Mouse (Mus musculus) right cerebral cortex, postnatal 4 days (tissue): ENCODE measurements around the gene 2210408I21Rik.
A peak's percentile ranks its signal among the peaks of the same experiment; 100 is the strongest.

Experiments
- DNase-seq: peaks from one replicate; pipeline ENCODE4 v3.0.0-alpha.2; 2022

The 2210408I21Rik gene

DNA sequence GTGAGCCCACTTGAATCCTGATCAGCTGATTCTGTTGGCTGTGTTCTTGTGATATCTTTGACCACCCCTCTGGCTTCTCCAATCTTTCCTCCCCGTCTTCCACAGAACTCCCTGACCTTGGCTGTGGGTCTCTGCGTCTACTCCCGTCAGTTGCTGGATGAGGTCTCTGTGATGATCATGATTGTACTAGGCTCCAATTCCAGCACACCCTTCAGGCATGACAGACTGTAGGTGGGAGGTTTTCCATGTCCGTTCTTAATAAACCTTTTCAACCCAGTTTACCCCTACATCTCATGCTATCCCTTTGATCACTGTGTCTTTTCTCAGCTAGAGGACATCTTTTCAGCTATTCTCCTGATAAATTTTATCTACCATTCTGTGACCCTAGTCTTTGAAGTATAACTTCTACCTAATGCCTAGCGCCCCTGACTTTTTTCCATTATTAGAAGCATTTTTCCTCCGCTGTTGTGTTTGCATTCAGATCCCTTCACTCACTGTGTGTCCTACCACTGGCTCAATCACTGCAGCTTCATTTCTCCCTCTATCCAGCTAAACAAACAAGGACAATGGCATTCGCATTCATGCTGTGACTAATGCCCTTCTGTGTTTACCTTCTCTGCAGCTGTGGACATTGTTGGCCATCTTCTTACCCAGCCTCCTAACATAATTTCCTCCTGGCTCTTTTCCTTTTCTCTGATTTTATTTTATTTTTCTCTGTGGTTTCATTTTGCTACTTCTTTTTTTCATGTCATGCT, 143.5 kb downstream of the 2210408I21Rik start:
- no peak for DNase-seq

GRCm38 (mm10) chr13:77295519-77295918, 160.2 kb downstream of the 2210408I21Rik start:
- peak; percentile 8 for DNase-seq

DNA sequence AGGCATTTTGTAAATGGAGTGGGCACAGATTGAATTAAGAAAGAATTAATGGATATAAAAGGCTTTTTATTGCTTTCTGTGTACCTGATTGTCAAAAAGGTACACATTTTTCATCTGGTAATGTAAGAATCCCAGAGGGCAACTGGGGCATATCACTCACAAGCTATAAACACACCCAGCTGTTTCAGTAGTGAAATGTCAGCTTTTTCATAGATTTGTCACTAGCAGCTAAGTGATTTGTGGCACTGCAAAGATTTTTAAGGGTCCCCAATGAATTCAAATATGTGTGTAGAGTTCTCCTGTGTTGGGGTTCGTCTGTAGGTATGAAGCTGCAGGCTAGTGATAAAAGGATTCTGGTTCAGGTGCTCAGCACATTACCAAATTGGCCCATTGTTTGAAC, 188.8 kb downstream of the 2210408I21Rik start:
- DNase-seq: no peak

- no peak for DNase-seq
Observed at GRCm38 (mm10) chr13:77326174-77326959, 191.0 kb downstream of the 2210408I21Rik start.

DNA sequence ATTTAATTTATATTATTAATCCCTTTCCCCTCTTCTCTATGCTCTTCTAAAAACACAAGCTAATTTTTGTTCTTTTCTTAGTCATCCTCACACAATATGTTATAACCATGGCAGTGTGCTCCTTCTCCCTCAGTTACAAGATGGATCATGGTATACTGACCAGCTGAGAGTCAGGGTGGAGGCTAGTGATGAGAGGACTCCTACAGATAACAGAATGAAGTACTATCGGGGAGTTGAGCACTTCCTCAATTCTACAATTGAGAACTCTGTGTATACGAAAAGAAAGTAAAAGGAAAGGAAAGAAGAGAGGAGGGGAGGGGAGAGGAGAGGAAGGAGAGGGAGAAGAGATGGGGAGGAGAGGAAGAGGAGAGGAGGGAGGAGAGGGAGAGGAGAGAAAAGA, 206.8 kb downstream of the 2210408I21Rik start:
- DNase-seq: no peak

GRCm38 (mm10) chr13:77385448-77385970, 250.2 kb downstream of the 2210408I21Rik start:
- DNase-seq: no peak

- DNase-seq: no peak
Observed at GRCm38 (mm10) chr13:77386001-77386400, 250.7 kb downstream of the 2210408I21Rik start.

- DNase-seq: no peak
Observed at GRCm38 (mm10) chr13:77388148-77388547, 252.8 kb downstream of the 2210408I21Rik start.

- DNase-seq: no peak
Observed at GRCm38 (mm10) chr13:77389209-77389608, 253.9 kb downstream of the 2210408I21Rik start.

DNA sequence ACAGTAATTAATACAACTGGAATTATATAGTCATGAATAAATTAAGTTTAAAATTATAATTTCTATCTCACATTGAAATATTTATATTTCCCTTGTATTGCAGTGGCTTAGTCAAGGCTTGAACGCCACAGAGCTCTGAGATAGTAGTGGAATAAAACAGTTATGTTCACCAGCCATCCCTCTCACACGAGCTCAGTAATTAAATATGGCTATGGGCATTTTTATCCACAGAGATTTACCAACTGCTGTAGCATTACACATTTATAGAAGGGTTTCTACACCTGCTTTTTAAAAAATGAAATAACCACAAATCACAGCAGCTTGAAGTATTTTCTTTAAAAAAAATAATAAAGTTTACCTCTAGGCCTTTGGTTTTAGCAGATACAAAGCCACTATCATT, 261.0 kb downstream of the 2210408I21Rik start:
- no peak for DNase-seq

GRCm38 (mm10) chr13:77396981-77397380, 261.6 kb downstream of the 2210408I21Rik start:
- DNase-seq: no peak

DNA sequence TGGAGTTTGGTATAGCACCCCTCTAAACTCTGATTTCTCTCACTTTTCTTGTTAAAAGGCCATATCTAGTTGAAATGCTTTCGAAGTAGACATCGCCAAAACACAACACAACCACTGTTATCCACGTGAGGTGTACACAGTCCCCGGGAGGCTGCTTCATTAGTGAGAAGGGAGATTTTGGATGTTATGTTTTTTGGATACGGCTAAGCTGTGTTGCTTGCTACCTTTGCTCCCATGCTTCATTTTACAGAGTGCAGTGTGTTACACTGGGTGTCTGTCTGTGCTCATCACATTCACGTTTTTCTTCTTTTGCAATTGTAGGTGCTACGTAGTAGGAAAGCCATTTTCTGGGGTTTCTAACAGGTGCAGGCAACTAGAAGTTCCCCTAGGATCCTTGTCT, 262.3 kb downstream of the 2210408I21Rik start:
- no peak for DNase-seq

GRCm38 (mm10) chr13:77398477-77398876, 263.1 kb downstream of the 2210408I21Rik start:
- no peak for DNase-seq

DNA sequence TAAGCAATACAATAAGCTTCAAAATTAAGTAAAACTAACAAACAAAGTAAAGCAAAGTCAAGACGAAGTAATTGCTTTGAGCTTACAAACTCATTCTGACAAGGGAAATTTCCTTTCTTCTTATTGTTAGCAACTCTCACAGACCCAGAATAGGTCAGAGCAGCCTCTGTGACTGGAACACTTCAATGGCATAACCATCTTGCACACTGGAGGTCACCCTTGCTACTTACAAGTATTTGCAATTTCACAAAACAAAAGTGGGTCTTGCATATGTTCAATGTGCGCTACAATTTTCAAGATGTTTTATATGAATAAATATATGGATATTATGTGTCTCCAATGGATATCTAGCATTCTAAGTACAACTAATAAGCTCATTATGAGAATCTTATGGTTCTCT, 265.4 kb downstream of the 2210408I21Rik start:
- no peak for DNase-seq

- no peak for DNase-seq
Observed at GRCm38 (mm10) chr13:77408530-77408929, 273.2 kb downstream of the 2210408I21Rik start.

GRCm38 (mm10) chr13:77409804-77410203, 274.5 kb downstream of the 2210408I21Rik start:
- DNase-seq: no peak

- no peak for DNase-seq
Observed at GRCm38 (mm10) chr13:77412829-77413228, 277.5 kb downstream of the 2210408I21Rik start.

DNA sequence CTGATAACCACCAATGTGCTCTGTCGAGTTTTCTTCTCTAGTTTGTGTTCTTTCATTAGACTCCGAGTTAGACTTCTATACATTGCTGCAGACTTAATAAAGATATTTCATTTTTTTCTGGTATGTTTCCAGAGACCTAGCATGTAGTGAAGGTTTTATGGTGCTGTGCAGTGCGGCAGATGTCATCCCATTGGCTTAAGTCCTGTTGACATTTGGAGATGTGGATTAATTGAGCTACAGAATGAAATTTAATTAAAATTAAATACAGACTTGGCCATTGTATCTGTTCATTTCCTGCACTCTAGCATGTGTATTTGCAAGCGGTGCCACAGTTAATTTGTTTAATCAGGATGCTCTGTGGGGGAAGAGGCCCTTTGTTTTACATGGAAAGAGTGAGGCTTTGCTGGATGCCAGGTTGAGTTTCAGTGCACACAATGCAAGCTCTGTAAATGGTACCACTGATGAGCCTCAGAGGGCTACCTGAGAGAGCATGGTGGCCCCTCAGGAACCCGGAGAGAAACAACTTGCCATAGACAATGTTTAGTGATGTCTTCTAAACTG, 314.7 kb downstream of the 2210408I21Rik start:
- no peak for DNase-seq

GRCm38 (mm10) chr13:77470093-77470621, 334.8 kb downstream of the 2210408I21Rik start:
- no peak for DNase-seq

DNA sequence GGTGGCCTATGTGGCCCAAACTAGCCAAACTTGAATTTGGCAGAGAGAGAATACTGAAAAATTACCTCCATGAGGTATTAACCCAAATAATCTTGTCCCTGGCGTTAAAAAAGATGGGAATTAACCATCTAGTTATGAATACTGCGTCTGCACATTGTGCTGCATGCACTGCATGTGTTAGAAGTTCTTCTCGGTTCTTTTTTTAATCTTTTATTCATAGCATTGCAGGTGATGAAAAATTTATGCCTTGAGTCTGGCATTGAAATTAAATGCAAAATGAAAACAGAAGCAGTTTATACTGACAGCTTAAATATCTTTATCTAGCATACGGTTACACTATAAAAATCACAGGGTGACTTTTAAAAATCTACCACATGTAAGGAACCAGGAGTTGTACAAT, 341.1 kb downstream of the 2210408I21Rik start:
- no peak for DNase-seq

- no peak for DNase-seq
Observed at GRCm38 (mm10) chr13:77478425-77479119, 343.2 kb downstream of the 2210408I21Rik start.

- no peak for DNase-seq
Observed at GRCm38 (mm10) chr13:77489938-77490651, 354.8 kb downstream of the 2210408I21Rik start.
